Mouse (Mus musculus) stomach, embryonic 16.5 days (tissue): ENCODE data around the gene Mdga1. TPM values are rescaled to one million over a fixed set of nuclear protein-coding genes. Genes with fewer than 3 reads are reported as not detected.

Source experiments
- ATAC-seq: fragments of 200-750 bp; cut with Nextera tagmentation; 2 replicates; pipeline ENCODE4 v1.8.0; 2017; ENCODE audit warnings: moderate number of reproducible peaks, moderate TSS enrichment; ENCODE audit not compliant: insufficient read depth, low FRiP score
- H3K27ac ChIP-seq: fragments of 300-500 bp; sonication (generic); 2 replicates; pipeline ENCODE4 v1.5.1; 2014; ENCODE audit warnings: low read length
- H3K27me3 ChIP-seq: fragments of 300-500 bp; sonication (generic); 2 replicates; pipeline ENCODE4 v1.6.1; 2014; ENCODE audit warnings: low read length, control low read depth, mixed read lengths; ENCODE audit not compliant: control insufficient read depth, insufficient read depth
- H3K36me3 ChIP-seq: fragments of 300-500 bp; sonication (generic); 2 replicates; pipeline ENCODE4 v1.6.1; 2014; ENCODE audit warnings: low read length; ENCODE audit not compliant: control insufficient read depth, insufficient read depth
- H3K4me1 ChIP-seq: fragments of 300-500 bp; sonication (generic); 2 replicates; pipeline ENCODE4 v1.6.1; 2014; ENCODE audit warnings: low read length, control low read depth, mixed read lengths; ENCODE audit not compliant: control insufficient read depth, insufficient read depth
- H3K4me2 ChIP-seq: fragments of 300-500 bp; sonication (generic); 2 replicates; pipeline ENCODE4 v1.6.1; 2014; ENCODE audit warnings: low read depth, low read length, mixed read lengths
- H3K4me3 ChIP-seq: fragments of 300-500 bp; sonication (generic); replicated peaks from 2 replicates; pipeline ENCODE4 v1.5.1; 2014; ENCODE audit warnings: mild to moderate bottlenecking, low read length
- H3K9ac ChIP-seq: fragments of 300-500 bp; sonication (generic); 2 replicates; pipeline ENCODE4 v1.6.1; 2014; ENCODE audit warnings: low read length
- H3K9me3 ChIP-seq: fragments of 300-500 bp; sonication (generic); replicated peaks from 2 replicates; pipeline ENCODE4 v1.6.1; 2016; ENCODE audit warnings: low read length, control low read depth; ENCODE audit not compliant: control insufficient read depth
- WGBS: fragments of 180-500 bp; shearing (Covaris S2); extraction: QIAGEN DNeasy Blood & Tissue Kit; methylation state at CpG from one replicate; pipeline ENCODE4 v1.1.7; 2014; 5-methylcytosine and 5-hydroxymethylcytosine counted together
- polyA plus RNA-seq: library from polyadenylated mRNA; unstranded; fragments of >200 nt; fragmentation: Nextera tagmentation; extraction: Ambion mirVana; gene quantifications from 2 replicates; pipeline ENCODE4 v1.2.1, GENCODE M21; 2015

Gene Mdga1
- polyA plus RNA-seq, 1 experiment from 2014 or later, result 2.9 TPM

GRCm38 (mm10) chr17:29973226-29973625, 3.3 kb upstream of the Mdga1 start:
- no peak overlapping the region for H3K9ac ChIP-seq
- H3K27me3 ChIP-seq, result no peaks in the 10 kb centered on the region; the same call in 1 of the 2 replicates
- H3K36me3 ChIP-seq, result no peaks in the 10 kb centered on the region
- no peak overlapping the region for H3K27ac ChIP-seq
- H3K4me3 ChIP-seq, result no peak overlapping the region
- H3K4me1 ChIP-seq, result no peaks in the 10 kb centered on the region
- WGBS, result 90% methylated on average over 7 of the region's 7 CpGs
- H3K9me3 ChIP-seq, result no peaks in the 10 kb centered on the region
- H3K4me2 ChIP-seq, result no peak overlapping the region
- ATAC-seq, result no peak

- Histone ChIP-seq H3K27me3 (no peaks in the 10 kb centered on the region; the same call in 1 of the 2 replicates), H3K27ac (no peak overlapping the region), H3K9ac (no peak overlapping the region), H3K9me3 (no peaks in the 10 kb centered on the region), H3K4me3 (no peak overlapping the region), H3K4me1 (no peaks in the 10 kb centered on the region), H3K36me3 (no peaks in the 10 kb centered on the region), H3K4me2 (no peak overlapping the region)
- WGBS, result 53% methylated on average over 15 of the region's 15 CpGs
- ATAC-seq, result no peak
Measured at GRCm38 (mm10) chr17:29971761-29972432, 2.0 kb upstream of the Mdga1 start.

- Histone ChIP-seq H3K4me1 (no peaks in the 10 kb centered on the region), H3K4me3 (no peak overlapping the region), H3K27me3 (no peaks in the 10 kb centered on the region), H3K4me2 (no peak overlapping the region), H3K9ac (no peak overlapping the region), H3K36me3 (no peaks in the 10 kb centered on the region), H3K9me3 (no peaks in the 10 kb centered on the region), H3K27ac (no peak overlapping the region)
- no peak for ATAC-seq
- WGBS, result 47% methylated on average over 5 of the region's 5 CpGs
Measured at GRCm38 (mm10) chr17:29965506-29965905, 4.4 kb downstream of the Mdga1 start.

- Histone ChIP-seq H3K27ac (no peak overlapping the region), H3K4me1 (no peaks in the 10 kb centered on the region), H3K9me3 (no peaks in the 10 kb centered on the region; the same call in 1 of the 2 replicates), H3K36me3 (no peaks in the 10 kb centered on the region), H3K27me3 (no peaks in the 10 kb centered on the region), H3K9ac (no peak overlapping the region), H3K4me3 (peak overlapping the region; percentile 1; the same call in 1 of the 2 replicates), H3K4me2 (peak overlapping the region; percentile 34)
- ATAC-seq, result peak; percentile 51
- WGBS, result 8% methylated on average over 11 of the region's 11 CpGs
Measured at GRCm38 (mm10) chr17:29963730-29964259, 6.1 kb downstream of the Mdga1 start.

- 67% methylated on average over 8 of the region's 8 CpGs for WGBS
Measured at GRCm38 (mm10) chr17:29955880-29956279, 14.0 kb downstream of the Mdga1 start.

GRCm38 (mm10) chr17:29954316-29954715, 15.6 kb downstream of the Mdga1 start:
- Histone ChIP-seq H3K4me2 (no peak overlapping the region), H3K27me3 (no peaks in the 10 kb centered on the region), H3K27ac (no peak overlapping the region), H3K4me1 (0 out of 2 replicates have a peak, but pooled peaks cover 3% of the 10 kb centered on the region), H3K36me3 (no peaks in the 10 kb centered on the region), H3K9ac (no peak overlapping the region), H3K9me3 (no peaks in the 10 kb centered on the region; the same call in 1 of the 2 replicates), H3K4me3 (no peak overlapping the region)
- no peak for ATAC-seq
- 51% methylated on average over 5 of the region's 5 CpGs for WGBS

More at GRCm38 (mm10) chr17:29955880-29956279, 14.0 kb downstream of the Mdga1 start:
- Histone ChIP-seq H3K27me3 (no peaks in the 10 kb centered on the region), H3K4me3 (no peak overlapping the region), H3K9ac (no peak overlapping the region), H3K9me3 (no peaks in the 10 kb centered on the region; the same call in 1 of the 2 replicates), H3K4me1 (no peaks in the 10 kb centered on the region), H3K36me3 (no peaks in the 10 kb centered on the region), H3K27ac (no peak overlapping the region), H3K4me2 (no peak overlapping the region)
- ATAC-seq, result no peak

- H3K9me3 ChIP-seq, result no peaks in the 10 kb centered on the region
- H3K27ac ChIP-seq, result peak overlapping the region; percentile 77
- ATAC-seq, result peak; percentile 88
- 5% methylated on average over 6 of the region's 6 CpGs for whole genome bisulfite sequencing
- no peak overlapping the region for H3K4me3 ChIP-seq
- H3K36me3 ChIP-seq, result no peaks in the 10 kb centered on the region
- H3K4me1 ChIP-seq, result 0 out of 2 replicates have a peak, but pooled peaks cover 3% of the 10 kb centered on the region
- H3K4me2 ChIP-seq, result no peak overlapping the region
- H3K9ac ChIP-seq, result no peak overlapping the region
- no peaks in the 10 kb centered on the region for H3K27me3 ChIP-seq
Measured at GRCm38 (mm10) chr17:29951100-29951499, 18.8 kb downstream of the Mdga1 start.

GRCm38 (mm10) chr17:29950574-29950973, 19.3 kb downstream of the Mdga1 start:
- 53% methylated on average over 8 of the region's 8 CpGs for WGBS
- no peak overlapping the region for H3K4me3 ChIP-seq
- ATAC-seq, result peak; percentile 64
- H3K9me3 ChIP-seq, result no peaks in the 10 kb centered on the region
- no peak overlapping the region for H3K4me2 ChIP-seq
- H3K9ac ChIP-seq, result no peak overlapping the region
- peak overlapping the region; percentile 77 for H3K27ac ChIP-seq
- no peaks in the 10 kb centered on the region for H3K36me3 ChIP-seq
- 0 out of 2 replicates have a peak, but pooled peaks cover 3% of the 10 kb centered on the region for H3K4me1 ChIP-seq
- H3K27me3 ChIP-seq, result no peaks in the 10 kb centered on the region

GRCm38 (mm10) chr17:29947271-29947714, 22.6 kb downstream of the Mdga1 start:
- H3K36me3 ChIP-seq, result no peaks in the 10 kb centered on the region
- H3K4me2 ChIP-seq, result no peak overlapping the region
- no peaks in the 10 kb centered on the region for H3K27me3 ChIP-seq
- ATAC-seq, result no peak
- H3K27ac ChIP-seq, result no peak overlapping the region
- H3K4me3 ChIP-seq, result no peak overlapping the region
- no peaks in the 10 kb centered on the region for H3K9me3 ChIP-seq
- 0 out of 2 replicates have a peak, but pooled peaks cover 3% of the 10 kb centered on the region for H3K4me1 ChIP-seq
- 52% methylated on average over 5 of the region's 5 CpGs for WGBS
- no peak overlapping the region for H3K9ac ChIP-seq
